Mouse (Mus musculus) mesoderm, embryonic 11.5 days (tissue): ENCODE results near the gene Mup12.
"Not testable (repeated sequence)": the region's sequence is repeated elsewhere in the genome, so short reads cannot be mapped to it uniquely, and the experiment has no call there.

ENCODE experiments used
- DNase-seq: peaks from one replicate; pipeline ENCODE4 v3.0.0-alpha.2; 2012; ENCODE audit warnings: low read depth, low spot score

Mup12 gene

DNA sequence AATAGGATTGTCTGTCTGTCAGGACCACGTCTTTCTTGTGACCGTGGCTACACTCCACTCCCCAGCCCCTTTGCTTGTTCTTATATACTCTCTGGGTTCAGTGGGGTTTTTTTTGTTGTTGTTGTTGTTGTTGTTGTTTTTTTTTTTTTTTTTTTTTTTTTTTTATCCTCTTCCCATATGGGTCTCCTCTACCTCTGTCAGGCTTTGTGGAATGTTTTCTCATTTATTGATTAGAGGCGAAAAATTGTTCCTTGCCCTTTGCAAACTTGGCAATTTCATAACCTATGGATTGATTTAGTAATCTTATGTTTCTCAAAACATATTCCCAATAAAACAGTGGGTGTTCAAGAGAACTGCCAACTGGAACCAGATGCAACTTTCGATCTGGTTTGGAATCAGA is at the start of gene Mup12:
Gene Mup12 (minus strand): TSS at position 101 of the 400 bp plus-strand sequence.
- DNase-seq, result not testable (repeated sequence)
